Mouse (Mus musculus) midbrain, embryonic 10.5 days (tissue): ENCODE data around the gene Klc4. TPM values are rescaled to one million over a fixed set of nuclear protein-coding genes. Genes with fewer than 3 reads are reported as not detected.

Experiments used
- DNase-seq: peaks from one replicate; pipeline ENCODE4 v3.0.0-alpha.2; 2017; ENCODE audit warnings: low spot score
- H3K27ac ChIP-seq: fragments of 300-500 bp; sonication (generic); replicated peaks from 2 replicates; pipeline ENCODE4 v1.5.1; 2016; ENCODE audit warnings: mild to moderate bottlenecking
- H3K27me3 ChIP-seq: fragments of 300-500 bp; sonication (generic); 2 replicates; pipeline ENCODE4 v1.6.1; 2016; ENCODE audit warnings: low read depth, mild to moderate bottlenecking; ENCODE audit not compliant: poor library complexity, severe bottlenecking
- H3K36me3 ChIP-seq: fragments of 300-500 bp; sonication (generic); 2 replicates; pipeline ENCODE4 v1.6.1; 2016; ENCODE audit warnings: mild to moderate bottlenecking, moderate library complexity
- H3K4me1 ChIP-seq: fragments of 300-500 bp; sonication (generic); 2 replicates; pipeline ENCODE4 v1.6.1; 2016
- H3K4me3 ChIP-seq: fragments of 300-500 bp; sonication (generic); 2 replicates; pipeline ENCODE4 v1.5.1; 2016; ENCODE audit warnings: mild to moderate bottlenecking, moderate library complexity
- H3K9me3 ChIP-seq: fragments of 300-500 bp; sonication (generic); replicated peaks from 2 replicates; pipeline ENCODE4 v1.6.1; 2016; ENCODE audit warnings: mild to moderate bottlenecking
- WGBS: fragments of 180-500 bp; shearing (Covaris S2); methylation state at CpG from one replicate; pipeline ENCODE4 v1.1.7; 2016; 5-methylcytosine and 5-hydroxymethylcytosine counted together
- polyA plus RNA-seq: library from polyadenylated mRNA; unstranded; fragments of >200 nt; fragmentation: Nextera tagmentation; extraction: Ambion mirVana; gene quantifications from 2 replicates; pipeline ENCODE4 v1.2.1, GENCODE M21; 2016

Gene Klc4
- 33.0 and 40.3 TPM in 2 replicates for polyA plus RNA-seq

DNA sequence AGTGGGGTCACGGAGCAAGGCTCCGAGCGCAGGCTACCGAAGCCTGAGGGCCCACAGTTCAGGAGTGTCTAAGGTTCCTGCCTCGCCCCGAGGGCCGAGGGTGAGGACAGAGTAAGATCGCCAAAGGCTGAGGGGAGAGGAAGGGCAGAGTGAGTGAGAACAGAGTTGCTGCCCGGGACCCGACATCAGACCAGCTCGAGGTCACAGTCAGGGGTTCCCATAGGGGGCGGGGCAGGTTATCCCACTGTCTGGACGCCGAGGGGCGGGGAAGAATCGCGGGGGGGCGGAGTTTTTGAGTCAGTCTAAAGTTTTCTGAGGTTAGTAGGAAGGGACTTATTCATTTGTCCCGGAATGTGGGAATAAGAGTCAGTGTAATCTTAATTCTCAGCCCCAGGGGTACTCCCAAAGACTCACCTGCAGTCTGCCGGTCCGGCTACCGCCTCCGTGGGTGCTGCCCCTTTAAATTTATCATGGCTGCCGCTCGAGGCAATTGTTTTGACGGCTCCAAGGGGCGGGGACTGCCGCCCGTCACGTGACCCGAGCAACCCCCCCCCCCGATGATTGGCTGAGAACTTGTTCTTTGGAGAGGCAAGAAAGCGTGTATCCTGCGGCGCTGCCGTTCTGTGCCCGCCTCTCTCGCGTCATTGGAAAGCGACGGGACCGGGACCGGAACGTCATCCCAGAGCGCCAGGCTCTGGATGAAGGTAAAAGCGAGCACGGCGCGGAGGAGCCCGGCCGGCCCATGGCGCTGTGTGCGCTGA lies at the start of gene Klc4, which contains the start of gene Mrpl2:
Gene Klc4 (minus strand): TSS at position 462 of the 761 bp plus-strand sequence.
Gene Mrpl2 (plus strand): TSS at position 669 of the 761 bp plus-strand sequence.
- H3K27me3 ChIP-seq: no peaks in the 10 kb centered on the region
- peak; percentile 100 for DNase-seq
- WGBS: under 1% methylated on average over 53 of the region's 53 CpGs
- H3K4me1 ChIP-seq: peaks cover 42% of the 10 kb centered on the region
- peak within 1 kb of the TSS; percentile 90 for H3K27ac ChIP-seq
- peaks cover 37% of the 10 kb centered on the region for H3K36me3 ChIP-seq
- no peaks in the 10 kb centered on the region for H3K9me3 ChIP-seq
- H3K4me3 ChIP-seq: peak within 1 kb of the TSS; percentile 80

DNA sequence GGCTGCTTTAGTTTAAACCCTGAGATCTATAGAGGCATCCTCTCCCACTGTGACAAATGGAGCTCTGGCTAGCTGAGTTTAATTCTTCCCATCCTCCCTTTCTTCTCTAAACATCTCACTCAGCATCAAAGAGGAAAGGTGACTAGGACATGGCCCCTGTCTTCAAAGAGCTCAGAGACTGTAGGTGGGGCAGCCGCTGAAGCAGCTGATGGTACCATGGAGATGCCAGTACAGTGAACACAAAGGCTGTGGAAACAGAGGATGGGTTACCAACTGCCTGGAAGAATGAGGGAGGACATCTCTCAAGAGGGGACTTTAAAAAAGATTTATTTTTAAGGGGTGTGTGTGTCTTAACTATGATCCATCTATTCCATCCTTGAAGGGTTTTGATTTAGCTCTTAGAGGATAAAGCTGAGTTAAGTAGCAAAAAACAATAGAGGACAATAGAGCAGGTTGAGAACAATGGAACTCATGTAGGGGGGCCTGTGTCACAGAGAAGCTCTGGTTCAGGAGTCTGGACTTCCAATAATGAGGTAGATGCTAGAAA lies 48.8 kb upstream of the Klc4 start:
- Histone ChIP-seq H3K4me1 (no peaks in the 10 kb centered on the region), H3K27ac (no peak overlapping the region), H3K27me3 (no peaks in the 10 kb centered on the region), H3K4me3 (no peak overlapping the region), H3K9me3 (no peaks in the 10 kb centered on the region), H3K36me3 (peaks cover 79% of the 10 kb centered on the region)
- no peak for DNase-seq
- WGBS: 71% methylated on average over 1 of the region's 1 CpGs

DNA sequence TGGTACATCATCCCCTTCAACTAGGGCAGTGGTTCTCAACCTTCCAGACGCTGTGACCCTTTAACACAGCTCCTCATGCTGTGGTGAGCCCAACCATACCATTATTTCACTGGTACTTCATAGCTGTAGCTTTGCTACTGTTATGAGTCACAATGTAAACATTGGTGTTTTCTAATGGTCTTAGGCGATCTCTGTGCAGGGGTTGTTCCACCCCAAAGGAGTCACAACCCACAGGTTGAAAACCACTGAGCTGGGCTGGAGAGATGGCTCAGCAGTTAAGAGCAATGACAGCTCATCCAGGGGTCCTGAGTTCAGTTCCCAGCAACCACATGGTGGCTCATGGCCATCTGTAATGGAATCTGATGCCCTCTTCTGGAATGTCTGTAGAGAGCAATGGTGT lies 45.6 kb upstream of the Klc4 start:
- Histone ChIP-seq H3K27ac (no peak overlapping the region), H3K36me3 (peaks cover 77% of the 10 kb centered on the region)
- WGBS: 93% methylated on average over 2 of the region's 2 CpGs

DNA sequence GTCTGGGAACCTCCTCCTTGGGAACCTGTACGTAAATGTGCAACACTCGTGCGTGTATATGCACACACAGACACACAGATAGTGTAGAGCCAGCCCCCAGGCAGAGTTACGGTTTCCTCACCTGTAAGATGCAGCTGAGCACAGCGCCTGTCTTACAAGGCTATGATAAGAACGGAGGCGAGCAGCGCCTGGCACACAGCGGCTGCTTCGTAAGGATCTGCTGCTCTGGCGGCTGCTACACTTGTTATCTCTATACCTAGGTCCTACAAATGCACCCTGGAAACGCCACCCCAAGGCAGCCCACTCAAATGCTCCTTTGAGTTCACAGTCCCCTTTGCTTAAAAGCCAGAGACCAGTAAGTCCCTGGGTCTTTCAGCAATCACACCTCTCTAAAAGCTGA lies 44.8 kb upstream of the Klc4 start:
- no peaks in the 10 kb centered on the region for H3K9me3 ChIP-seq
- no peak overlapping the region for H3K4me3 ChIP-seq
- H3K36me3 ChIP-seq: peaks cover 77% of the 10 kb centered on the region
- H3K4me1 ChIP-seq: no peaks in the 10 kb centered on the region
- H3K27me3 ChIP-seq: no peaks in the 10 kb centered on the region
- DNase-seq: no peak
- WGBS: 97% methylated on average over 12 of the region's 12 CpGs
- H3K27ac ChIP-seq: no peak overlapping the region

More for the DNA sequence above, 45.6 kb upstream of the Klc4 start:
- no peaks in the 10 kb centered on the region for H3K27me3 ChIP-seq
- no peaks in the 10 kb centered on the region for H3K4me1 ChIP-seq
- no peak for DNase-seq
- no peaks in the 10 kb centered on the region for H3K9me3 ChIP-seq
- no peak overlapping the region for H3K4me3 ChIP-seq

DNA sequence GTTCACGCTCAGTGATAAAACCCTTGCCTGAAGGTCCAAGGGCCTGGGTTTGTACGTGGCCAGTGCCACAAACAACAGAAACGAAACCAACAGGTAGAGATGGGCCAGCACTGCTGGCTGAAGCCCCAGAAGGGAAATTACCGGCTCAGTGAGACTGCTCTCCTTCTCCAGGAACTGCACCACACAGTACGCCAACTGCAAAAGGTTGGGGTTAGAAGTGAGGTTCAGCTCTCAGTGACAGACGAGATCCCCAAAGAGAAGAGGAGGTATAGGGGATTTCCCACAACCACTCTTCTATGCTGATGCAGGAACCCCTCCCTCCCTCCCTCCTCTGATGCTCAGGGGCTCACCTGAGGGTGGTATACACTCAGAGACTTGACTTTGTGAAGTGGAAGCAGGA lies 40.1 kb upstream of the Klc4 start:
- Histone ChIP-seq H3K4me3 (no peak overlapping the region), H3K27ac (no peak overlapping the region), H3K27me3 (no peaks in the 10 kb centered on the region), H3K36me3 (peaks cover 79% of the 10 kb centered on the region), H3K9me3 (no peaks in the 10 kb centered on the region), H3K4me1 (peaks cover 15% of the 10 kb centered on the region)
- DNase-seq: no peak
- 97% methylated on average over 6 of the region's 6 CpGs for WGBS

DNA sequence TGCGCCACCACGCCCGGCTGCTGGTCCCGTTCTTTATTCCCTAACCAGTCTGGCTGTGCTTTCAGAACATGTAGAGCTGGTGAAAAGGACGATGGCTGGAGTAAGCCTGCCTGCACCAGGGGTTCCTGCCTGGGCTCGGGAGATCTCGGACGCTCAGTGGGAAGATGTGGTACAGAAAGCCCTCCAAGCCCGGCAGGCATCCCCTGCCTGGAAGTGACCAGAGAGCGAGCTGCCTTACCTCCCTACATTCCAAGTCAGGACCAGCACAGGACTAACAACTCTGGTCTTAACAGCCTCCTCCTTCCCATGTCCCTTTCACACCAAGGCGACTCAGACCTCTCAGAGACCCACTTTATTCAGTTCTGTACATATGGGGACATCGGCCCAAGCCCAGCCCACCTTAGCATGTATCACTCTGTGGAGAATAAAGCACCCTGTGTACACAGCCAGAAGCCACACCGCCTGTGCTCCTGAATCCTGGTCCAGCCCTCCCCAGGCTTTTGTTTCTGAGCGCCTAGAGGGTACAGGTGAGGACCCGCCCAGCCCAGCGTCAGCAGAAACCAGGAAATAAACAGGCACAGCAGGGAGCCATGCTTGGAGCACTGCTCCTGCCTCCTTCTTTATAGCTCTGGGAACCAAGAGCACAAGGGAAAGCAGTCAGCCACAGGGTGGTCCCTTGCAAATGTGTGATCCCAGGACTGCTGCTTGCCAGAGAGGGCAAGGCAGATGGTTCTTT lies 37.0 kb upstream of the Klc4 start:
- WGBS: 83% methylated on average over 16 of the region's 16 CpGs
- peaks cover 63% of the 10 kb centered on the region for H3K36me3 ChIP-seq
- peaks cover 38% of the 10 kb centered on the region for H3K4me1 ChIP-seq
- no peak for DNase-seq
- H3K9me3 ChIP-seq: no peaks in the 10 kb centered on the region
- no peaks in the 10 kb centered on the region for H3K27me3 ChIP-seq
- no peak overlapping the region for H3K27ac ChIP-seq
- H3K4me3 ChIP-seq: no peak overlapping the region

DNA sequence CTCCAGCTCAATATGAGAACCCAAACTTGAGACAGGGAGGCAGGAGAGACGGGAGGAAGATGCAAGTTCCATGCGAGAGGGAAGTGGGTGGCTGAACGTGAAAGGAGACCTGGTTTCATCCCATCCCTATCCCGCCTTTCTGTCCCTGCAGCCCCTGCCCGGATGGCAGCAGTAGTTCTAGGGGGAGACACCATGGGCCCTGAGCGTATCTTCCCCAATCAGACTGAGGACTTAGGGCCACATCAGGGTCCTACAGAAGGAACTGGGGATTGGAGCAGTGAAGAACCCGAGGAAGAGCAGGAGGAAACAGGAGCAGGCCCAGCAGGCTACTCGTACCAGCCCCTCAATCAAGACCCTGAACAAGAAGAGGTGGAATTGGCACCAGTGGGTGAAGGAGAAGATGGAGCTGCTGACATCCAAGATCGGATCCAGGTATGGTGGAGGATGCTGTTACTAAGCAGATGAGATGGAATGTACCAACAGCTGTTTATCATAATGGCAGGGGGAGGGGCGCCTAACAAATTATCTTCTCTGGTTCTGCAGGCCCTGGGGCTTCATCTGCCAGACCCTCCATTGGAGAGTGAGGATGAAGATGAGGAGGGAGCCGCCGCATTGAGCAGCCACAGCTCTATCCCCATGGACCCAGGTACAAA lies 35.8 kb upstream of the Klc4 start:
- H3K9me3 ChIP-seq: no peaks in the 10 kb centered on the region
- H3K36me3 ChIP-seq: peaks cover 63% of the 10 kb centered on the region
- peak overlapping the region; percentile 92 for H3K4me3 ChIP-seq
- peaks cover 38% of the 10 kb centered on the region for H3K4me1 ChIP-seq
- no peak for DNase-seq
- no peaks in the 10 kb centered on the region for H3K27me3 ChIP-seq
- H3K27ac ChIP-seq: peak overlapping the region; percentile 89
- WGBS: 30% methylated on average over 12 of the region's 12 CpGs

DNA sequence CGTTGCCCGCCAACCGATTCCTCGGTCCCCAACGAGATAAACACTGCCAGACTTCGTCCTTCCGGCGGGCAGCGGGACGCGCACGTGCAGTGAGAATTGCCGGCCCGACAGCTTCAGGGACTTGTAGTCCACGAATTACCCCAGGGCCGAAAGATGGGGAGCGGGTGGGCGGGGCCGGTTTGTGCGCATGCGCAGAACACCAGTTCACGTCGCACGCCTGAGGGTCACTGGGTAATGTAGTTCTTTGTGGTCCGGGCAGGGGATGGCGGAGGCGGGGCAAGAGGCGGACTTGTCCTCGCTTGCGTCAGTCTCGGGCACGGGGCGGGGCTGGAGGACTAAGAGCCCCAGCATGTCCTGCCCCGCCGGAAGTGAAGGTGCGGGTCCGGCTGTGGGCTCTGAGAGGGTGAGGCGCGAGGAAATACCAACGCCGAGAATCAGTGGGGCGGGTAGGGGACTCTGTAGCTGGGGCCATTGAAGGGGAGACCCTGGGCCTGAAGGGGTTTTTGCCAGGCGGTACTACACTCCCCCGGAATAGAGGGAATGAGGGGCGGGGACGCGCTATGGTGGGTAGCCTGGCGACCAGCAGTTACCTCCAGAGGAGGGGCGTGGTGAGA lies 35.0 kb upstream of the Klc4 start, which contains the start of gene Klhdc3:
Gene Klhdc3 (minus strand): TSS at position 155 of the 614 bp plus-strand sequence.
- under 1% methylated on average over 49 of the region's 49 CpGs for WGBS
- H3K36me3 ChIP-seq: peaks cover 63% of the 10 kb centered on the region

DNA sequence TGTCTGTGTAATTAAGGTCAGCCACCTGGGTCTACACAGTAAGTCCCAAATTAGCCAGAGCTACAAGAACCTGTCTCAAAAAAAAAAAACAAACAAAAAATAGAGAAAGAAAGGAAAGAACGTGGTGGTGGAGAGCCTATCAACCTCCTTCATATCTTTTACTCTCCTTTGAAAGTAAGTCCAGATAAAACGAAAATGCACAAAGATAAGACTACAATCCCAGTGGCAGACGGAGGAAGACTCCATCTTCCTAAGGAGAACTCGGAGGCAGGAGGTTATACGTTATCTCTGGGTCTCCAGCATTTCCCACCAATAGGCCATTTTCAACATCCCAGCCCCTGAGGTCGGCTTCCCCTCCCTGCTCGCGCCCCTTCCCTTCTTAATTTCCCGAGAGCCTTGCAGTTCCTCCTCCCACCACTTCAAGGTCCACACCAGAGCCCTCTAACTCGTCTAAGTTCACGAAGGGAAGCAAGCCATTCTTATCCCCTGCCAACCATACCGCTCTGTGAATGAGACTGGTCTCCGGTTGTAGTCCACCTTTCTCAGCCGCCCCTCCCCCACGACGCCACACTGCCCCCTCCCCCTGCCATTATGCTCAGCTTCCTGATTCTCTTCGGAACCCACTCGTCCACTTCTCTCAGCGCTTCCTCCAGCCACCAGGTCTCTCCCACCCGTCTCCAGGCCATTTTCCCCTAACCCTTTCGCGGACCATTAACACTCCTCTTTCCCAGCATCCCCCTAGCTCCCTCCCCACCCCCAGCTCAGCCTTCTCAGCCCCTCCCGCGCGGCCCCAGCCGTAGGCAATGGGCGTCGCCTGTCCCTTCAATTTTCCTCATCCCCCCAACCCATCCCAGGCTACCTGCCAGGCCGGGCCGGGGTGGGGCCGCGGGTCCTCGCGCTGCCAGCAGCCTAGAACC lies 34.3 kb upstream of the Klc4 start:
- Histone ChIP-seq H3K27me3 (no peaks in the 10 kb centered on the region), H3K36me3 (peaks cover 63% of the 10 kb centered on the region), H3K27ac (peak overlapping the region; percentile 89), H3K4me1 (peaks cover 40% of the 10 kb centered on the region), H3K9me3 (no peaks in the 10 kb centered on the region), H3K4me3 (peak overlapping the region; percentile 92)
- DNase-seq: no peak
- under 1% methylated on average over 34 of the region's 34 CpGs for WGBS

More for the DNA sequence above, 35.0 kb upstream of the Klc4 start, which contains the start of gene Klhdc3:
- DNase-seq: peak; percentile 100
- Histone ChIP-seq H3K4me3 (peak within 1 kb of the TSS; percentile 92), H3K27ac (peak within 1 kb of the TSS; percentile 89), H3K27me3 (no peaks in the 10 kb centered on the region), H3K9me3 (no peaks in the 10 kb centered on the region), H3K4me1 (peaks cover 38% of the 10 kb centered on the region)

DNA sequence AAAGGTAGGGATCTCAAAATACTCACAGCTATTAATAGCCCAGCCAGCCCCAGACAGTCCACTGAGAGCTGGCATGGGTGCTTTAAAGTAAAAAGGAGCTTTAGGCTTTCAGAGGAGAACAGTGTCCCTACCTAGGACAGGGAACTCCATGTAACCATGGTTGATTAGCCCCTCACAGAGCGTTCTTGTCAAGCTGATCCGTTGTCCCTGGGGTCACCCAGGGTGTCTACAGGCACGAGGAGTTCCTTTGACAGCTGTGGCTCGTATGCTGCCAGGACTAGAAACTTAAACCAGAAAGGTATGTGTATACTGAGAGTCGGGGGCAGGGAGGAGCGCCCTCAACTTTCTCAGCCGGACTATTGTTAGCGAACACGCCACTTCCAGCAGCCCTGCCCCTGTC lies 33.1 kb upstream of the Klc4 start:
- peaks cover 58% of the 10 kb centered on the region for H3K36me3 ChIP-seq
- WGBS: 76% methylated on average over 9 of the region's 9 CpGs
- DNase-seq: no peak
- peaks cover 49% of the 10 kb centered on the region for H3K4me1 ChIP-seq
- peak overlapping the region; percentile 92 for H3K4me3 ChIP-seq
- H3K9me3 ChIP-seq: no peaks in the 10 kb centered on the region
- no peaks in the 10 kb centered on the region for H3K27me3 ChIP-seq
- H3K27ac ChIP-seq: peak overlapping the region; percentile 89; the same call in 1 of the 2 replicates

DNA sequence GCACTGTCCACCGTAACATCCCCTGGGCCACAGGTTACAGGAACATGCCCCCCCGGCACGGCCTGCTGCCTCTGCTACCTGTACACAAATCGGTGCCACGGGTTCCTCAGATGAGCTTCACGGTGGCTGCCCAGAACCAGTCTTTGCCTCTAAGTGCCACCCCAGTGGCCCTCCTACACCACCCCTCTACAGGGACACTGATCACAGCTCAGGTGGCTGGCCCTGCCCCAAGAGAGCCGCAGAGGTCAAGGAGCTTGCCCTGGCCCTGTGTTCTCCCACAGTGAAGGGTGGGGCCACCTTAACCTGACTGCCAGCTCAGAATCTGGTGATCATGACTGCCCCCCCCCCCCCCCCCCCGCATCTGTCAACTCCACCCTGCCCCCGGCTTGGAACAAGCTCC lies 32.6 kb upstream of the Klc4 start, which contains the start of gene Mea1:
Gene Mea1 (plus strand): TSS at position 378 of the 400 bp plus-strand sequence.
- Histone ChIP-seq H3K4me3 (peak within 1 kb of the TSS; percentile 92), H3K27me3 (no peaks in the 10 kb centered on the region), H3K36me3 (peaks cover 53% of the 10 kb centered on the region), H3K4me1 (peaks cover 52% of the 10 kb centered on the region), H3K27ac (peak within 1 kb of the TSS; percentile 89; the same call in 1 of the 2 replicates), H3K9me3 (no peaks in the 10 kb centered on the region)
- WGBS: 97% methylated on average over 8 of the region's 9 CpGs
- DNase-seq: no peak
